Mouse (Mus musculus) testis, adult 2 months (tissue): Measurements from ENCODE around the gene Cramp1l. TPM values are rescaled to one million over a fixed set of nuclear protein-coding genes. Genes with fewer than 3 reads are reported as not detected.
A peak's percentile ranks its signal among the peaks of the same experiment; 100 is the strongest.
"Not testable (repeated sequence)": the region's sequence is repeated elsewhere in the genome, so short reads cannot be mapped to it uniquely, and the experiment has no call there.

Experiments
- H3K27ac ChIP-seq: fragments of 200-500 bp; 2 replicates; pipeline ENCODE4 v1.5.1; 2012; ENCODE audit warnings: low read depth, low read length; ENCODE audit not compliant: control insufficient read depth, insufficient read depth
- H3K27me3 ChIP-seq: fragments of 200-500 bp; 2 replicates; pipeline ENCODE4 v1.6.1; 2012; ENCODE audit warnings: mild to moderate bottlenecking, low read length, moderate library complexity; ENCODE audit not compliant: control insufficient read depth, insufficient read depth
- H3K36me3 ChIP-seq: fragments of 200-500 bp; 2 replicates; pipeline ENCODE4 v1.6.1; 2012; ENCODE audit warnings: mild to moderate bottlenecking, low read length; ENCODE audit not compliant: control insufficient read depth, insufficient read depth
- H3K4me1 ChIP-seq: fragments of 200-500 bp; 2 replicates; pipeline ENCODE4 v1.6.1; 2012; ENCODE audit warnings: low read length; ENCODE audit not compliant: control insufficient read depth, insufficient read depth
- H3K4me3 ChIP-seq: fragments of 200-500 bp; 2 replicates; pipeline ENCODE4 v1.5.1; 2012; ENCODE audit warnings: low read depth, mild to moderate bottlenecking, low read length, moderate library complexity, mixed read lengths; ENCODE audit not compliant: control insufficient read depth
- CTCF ChIP-seq: fragments of 200-500 bp; IDR thresholded peaks from 2 replicates; pipeline ENCODE4 v1.5.1; 2012; ENCODE audit warnings: low read depth, mild to moderate bottlenecking, inconsistent platforms, low read length, moderate library complexity; ENCODE audit not compliant: control insufficient read depth, insufficient read depth, insufficient replicate concordance
- POLR2A ChIP-seq: fragments of 200-500 bp; IDR thresholded peaks from 2 replicates; pipeline ENCODE4 v1.6.1; 2012; ENCODE audit warnings: low read depth, mild to moderate bottlenecking, inconsistent platforms, low read length, moderate library complexity; ENCODE audit not compliant: control insufficient read depth
- polyA plus RNA-seq: library from polyadenylated mRNA; depleted of rRNA; stranded (reverse); fragments of >200 nt; gene quantifications from 2 replicates; pipeline ENCODE4 v1.2.3, GENCODE M21; 2012

Cramp1l gene
- polyA plus RNA-seq, 1 experiment, result 27.6 TPM

DNA sequence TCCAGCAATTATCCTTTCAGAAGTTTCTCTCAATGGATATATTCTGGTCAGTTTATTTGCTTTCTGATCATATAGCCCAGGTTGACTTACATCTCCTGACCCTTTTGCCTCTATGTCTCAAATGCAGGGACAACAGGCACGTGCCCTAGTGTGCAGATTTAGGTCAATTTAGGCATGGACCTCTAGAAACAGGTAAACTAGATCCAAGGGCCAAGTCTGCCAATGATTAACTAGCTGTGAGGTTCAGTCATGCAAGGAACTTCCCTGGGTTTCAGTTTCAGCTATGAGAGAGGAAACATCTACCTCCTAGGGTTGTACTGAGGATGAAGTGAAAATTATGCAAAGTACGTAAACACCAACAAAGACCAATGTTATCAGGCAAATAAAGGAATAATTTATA lies 62.3 kb downstream of the Cramp1l start:
- Histone ChIP-seq H3K36me3 (no peaks in the 10 kb centered on the region; the same call in 1 of the 2 replicates), H3K4me1 (no peaks in the 10 kb centered on the region), H3K27me3 (no peaks in the 10 kb centered on the region), H3K4me3 (no peak overlapping the region), H3K27ac (no peak overlapping the region)
- no peak for TF ChIP-seq CTCF
- TF ChIP-seq POLR2A, result no peak

DNA sequence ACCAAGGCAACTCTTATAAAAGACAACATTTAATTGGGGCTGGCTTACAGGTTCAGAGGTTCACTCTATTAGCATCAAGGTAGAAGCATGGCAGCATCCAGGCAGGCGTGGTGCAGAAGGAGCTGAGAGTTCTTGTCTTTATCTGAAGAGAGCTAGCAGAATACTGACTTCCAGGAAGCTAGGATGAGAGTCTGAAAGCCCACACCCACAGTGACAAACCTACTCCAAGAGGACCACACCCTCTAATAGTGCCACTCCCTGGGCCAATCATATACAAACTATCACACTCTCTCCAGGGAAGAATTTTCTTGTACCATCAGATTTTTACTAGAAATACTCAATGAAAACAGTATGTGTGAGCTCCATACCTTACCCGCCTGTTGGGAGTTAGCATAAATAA lies 64.9 kb downstream of the Cramp1l start:
- Histone ChIP-seq H3K36me3 (no peaks in the 10 kb centered on the region; the same call in 1 of the 2 replicates), H3K4me1 (no peaks in the 10 kb centered on the region), H3K27ac (no peak overlapping the region), H3K4me3 (no peak overlapping the region), H3K27me3 (no peaks in the 10 kb centered on the region)
- no peak for TF ChIP-seq POLR2A
- TF ChIP-seq CTCF, result no peak

DNA sequence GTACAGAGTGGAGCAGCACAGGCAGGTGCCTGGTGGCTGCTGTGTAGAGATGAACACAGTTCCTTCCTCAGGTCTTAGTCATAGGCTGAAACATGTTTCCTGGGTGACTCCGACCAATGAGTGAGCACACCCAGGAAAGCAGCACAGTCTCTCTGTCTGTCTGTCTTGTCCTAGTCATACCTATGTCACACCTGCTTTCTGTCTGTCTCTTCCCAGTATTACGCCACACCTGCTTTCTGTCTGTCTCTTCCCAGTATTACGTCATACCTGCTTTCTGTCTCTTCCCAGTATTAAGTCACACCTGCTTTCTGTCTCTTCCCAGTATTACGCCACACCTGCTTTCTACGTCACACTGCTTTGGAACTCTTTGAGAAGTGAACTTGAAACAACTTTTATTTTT lies 67.4 kb downstream of the Cramp1l start:
- no peak overlapping the region for H3K27ac ChIP-seq
- H3K36me3 ChIP-seq, result no peaks in the 10 kb centered on the region
- TF ChIP-seq POLR2A (no peak), CTCF (no peak)
- no peaks in the 10 kb centered on the region for H3K4me1 ChIP-seq
- no peak overlapping the region for H3K4me3 ChIP-seq
- no peaks in the 10 kb centered on the region for H3K27me3 ChIP-seq

- H3K4me1 ChIP-seq, H3K27ac ChIP-seq, H3K27me3 ChIP-seq, H3K36me3 ChIP-seq, H3K4me3 ChIP-seq: not testable (repeated sequence)
These were observed 72.0 kb downstream of the Cramp1l start for GRCm38 (mm10) chr17:24943589-24943988.

- Histone ChIP-seq H3K27me3 (no peaks in the 10 kb centered on the region), H3K4me1 (no peaks in the 10 kb centered on the region), H3K36me3 (no peaks in the 10 kb centered on the region), H3K27ac (no peak overlapping the region), H3K4me3 (no peak overlapping the region)
- TF ChIP-seq POLR2A (no peak), CTCF (no peak)
These were observed 72.6 kb downstream of the Cramp1l start for GRCm38 (mm10) chr17:24943036-24943435.

DNA sequence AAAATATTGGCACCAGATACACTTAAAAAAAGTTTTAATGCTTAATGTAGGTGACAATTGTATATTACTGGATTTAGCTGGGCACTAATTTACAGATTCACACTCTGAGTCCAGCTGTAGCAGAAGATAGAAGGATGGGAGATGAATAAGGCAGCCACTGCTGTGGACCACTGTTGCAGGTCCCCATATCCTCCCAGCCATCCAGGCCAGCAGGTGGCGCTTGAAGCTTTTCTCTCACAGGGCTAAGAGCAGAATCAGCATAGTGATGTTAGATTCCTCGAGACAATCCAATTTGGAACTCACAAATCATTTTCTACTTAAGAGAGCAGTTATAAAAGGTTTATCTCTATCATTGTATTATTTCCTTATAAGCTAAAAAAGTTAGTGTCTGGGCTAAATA lies 73.1 kb downstream of the Cramp1l start:
- TF ChIP-seq CTCF, result peak; percentile 26; the same call in 1 of the 2 replicates
- H3K4me1 ChIP-seq, H3K4me3 ChIP-seq, H3K27ac ChIP-seq, H3K27me3 ChIP-seq, H3K36me3 ChIP-seq: not testable (repeated sequence)

GRCm38 (mm10) chr17:24937266-24937665 lies 78.3 kb downstream of the Cramp1l start:
- Histone ChIP-seq H3K4me3 (peak overlapping the region; percentile 78), H3K36me3 (no peaks in the 10 kb centered on the region), H3K4me1 (peaks cover 5% of the 10 kb centered on the region), H3K27ac (peak overlapping the region; percentile 76), H3K27me3 (no peaks in the 10 kb centered on the region)
- TF ChIP-seq CTCF, result no peak
- TF ChIP-seq POLR2A, result no peak

DNA sequence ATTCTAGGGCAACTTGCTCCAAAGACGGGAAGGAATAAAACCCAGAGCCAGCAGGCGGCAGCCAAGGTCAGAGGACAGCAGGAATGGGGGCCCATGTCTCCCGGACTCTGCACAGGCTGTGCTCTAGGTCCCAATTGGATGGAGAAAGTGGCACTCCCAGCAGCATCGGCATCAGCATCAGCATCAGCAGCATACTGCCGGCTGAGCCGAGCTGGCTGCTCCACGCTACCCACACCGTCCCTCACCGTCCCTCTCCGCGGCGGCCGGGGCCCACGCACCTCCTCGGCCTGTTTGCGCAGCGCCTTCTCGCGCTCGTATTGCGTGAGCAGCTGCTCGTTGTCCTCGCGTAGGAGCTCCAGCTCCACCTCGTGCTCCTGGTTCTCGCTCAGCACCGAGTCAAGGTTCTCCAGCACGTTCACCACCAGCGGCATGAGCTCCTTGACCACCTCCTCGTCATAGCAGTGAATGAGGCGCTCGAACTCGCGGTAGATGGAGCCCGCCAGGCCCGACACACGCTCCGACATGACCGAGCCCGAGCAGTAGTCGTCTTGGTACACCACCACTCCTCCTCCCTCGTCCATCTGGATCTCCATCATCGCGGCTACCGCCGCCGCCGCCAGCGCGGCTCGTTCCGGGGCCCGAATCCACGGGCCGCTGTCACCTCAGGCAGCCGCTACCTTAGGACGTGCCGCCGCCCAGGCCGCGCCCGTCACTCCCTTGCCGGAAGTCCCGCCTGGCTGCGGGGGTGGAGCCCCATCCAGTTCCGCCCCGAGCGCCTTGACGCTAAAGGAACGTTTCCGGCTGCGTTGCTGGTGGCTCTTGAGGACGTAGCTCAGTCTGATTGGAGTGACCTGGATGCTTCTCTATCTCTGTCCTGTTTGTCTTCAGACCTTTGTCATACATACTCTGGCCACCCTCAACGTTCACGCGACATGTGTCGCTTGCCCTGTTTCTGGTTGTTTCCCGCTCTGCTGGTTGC lies 79.0 kb downstream of the Cramp1l start, which contains the start of gene Mapk8ip3:
Gene Mapk8ip3 (minus strand): TSS at position 719 of the 979 bp plus-strand sequence.
- no peaks in the 10 kb centered on the region for H3K36me3 ChIP-seq
- H3K4me3 ChIP-seq, result peak within 1 kb of the TSS; percentile 78
- H3K4me1 ChIP-seq, result peaks cover 5% of the 10 kb centered on the region
- TF ChIP-seq POLR2A (peak; percentile 88), CTCF (no peak)
- peak within 1 kb of the TSS; percentile 76 for H3K27ac ChIP-seq
- no peaks in the 10 kb centered on the region for H3K27me3 ChIP-seq
